Mouse (Mus musculus): ENCODE data around the gene Syde2. TPM values are rescaled to one million over a fixed set of nuclear protein-coding genes. Genes with fewer than 3 reads are reported as not detected.

Gene Syde2
- total and polyA plus RNA-seq, 3 experiments = 0.10 to 0.30 TPM; not detected in 1

GRCm38 (mm10) chr3:145974986-145975385 lies 12.7 kb upstream of the Syde2 start:
- no peak overlapping the region for H3K4me2 ChIP-seq (ENCODE audit: insufficient read depth, low read depth, poor library complexity, severe bottlenecking)
- peaks cover 22% of the 10 kb centered on the region for H3K9me3 ChIP-seq (replicated peaks; ENCODE audit: low read length)
- H3K36me3 ChIP-seq (replicated peaks in 1 of 2; ENCODE audit: control insufficient read depth in 1 of 2, insufficient read depth in 1 of 2, low read length in 1 of 2) = no peaks in the 10 kb centered on the region
- no peaks in the 10 kb centered on the region for H3K79me2 ChIP-seq (replicated peaks; ENCODE audit: control insufficient read depth, extremely low read depth, insufficient read depth, poor library complexity, severe bottlenecking)
- no peak overlapping the region for H3K9ac ChIP-seq (ENCODE audit: insufficient read depth, low read depth)
- in situ Hi-C loops (cut with MboI; ENCODE audit: low pct_ligation_motif_present, low pct_unique_long_range_greater_than_20kb, low sequenced_read_pairs) (no loop called here), dilution Hi-C loops (cut with MboI; ENCODE audit: extremely low pct_ligation_motif_present, extremely low pct_unique_long_range_greater_than_20kb, low sequenced_read_pairs) (no loop called here)
- no peaks in the 10 kb centered on the region for H3K27me3 ChIP-seq (replicated peaks)
- TF ChIP-seq TBP (conservative IDR thresholded peaks at IDR 0.05; ENCODE audit: low read depth, low read length) = no peak
- TF ChIP-seq CTCF (conservative IDR thresholded peaks at IDR 0.05 in 1 of 2, IDR thresholded peaks at IDR 0.05 in 1 of 2; ENCODE audit: low read depth in 2 of 2, low read length in 2 of 2) = no peak
- no peak for TF ChIP-seq NELFE (IDR thresholded peaks at IDR 0.05; ENCODE audit: low read depth, low read length)
- no peak for TF ChIP-seq RAD21 (IDR thresholded peaks at IDR 0.05; ENCODE audit: low read depth, low read length)
- TF ChIP-seq JUND (conservative IDR thresholded peaks at IDR 0.05; ENCODE audit: low read depth, low read length) = no peak
- TF ChIP-seq ELF1 (IDR thresholded peaks at IDR 0.05; ENCODE audit: low read depth, low read length) = no peak
- no peak for TF ChIP-seq CHD1 (IDR thresholded peaks at IDR 0.05; ENCODE audit: low read depth, low read length)
- TF ChIP-seq E2F4 (IDR thresholded peaks at IDR 0.05; ENCODE audit: insufficient replicate concordance, low read depth, low read length) = no peak
- no peak for TF ChIP-seq RCOR1 (conservative IDR thresholded peaks at IDR 0.05; ENCODE audit: low read depth, low read length)
- no peak for TF ChIP-seq POLR2AphosphoS2 (IDR thresholded peaks at IDR 0.05; ENCODE audit: low read depth, low read length)
- no peak for TF ChIP-seq NRF1 (IDR thresholded peaks at IDR 0.05; ENCODE audit: low read depth, low read length)
- TF ChIP-seq SIN3A (IDR thresholded peaks at IDR 0.05; ENCODE audit: low read length) = no peak
- TF ChIP-seq ZMIZ1 (IDR thresholded peaks at IDR 0.05; ENCODE audit: low read depth, low read length) = no peak
- TF ChIP-seq BHLHE40 (IDR thresholded peaks at IDR 0.05; ENCODE audit: low read depth, low read length) = no peak
- no peak for TF ChIP-seq MXI1 (IDR thresholded peaks at IDR 0.05; ENCODE audit: low read depth, low read length)
- no peak for TF ChIP-seq MEF2A (IDR thresholded peaks at IDR 0.05; ENCODE audit: borderline replicate concordance, low read depth, low read length)
- TF ChIP-seq USF1 (IDR thresholded peaks at IDR 0.05; ENCODE audit: low read depth, low read length) = no peak
- TF ChIP-seq POLR2A (IDR thresholded peaks at IDR 0.05; ENCODE audit: low read depth, low read length) = no peak
- DNase-seq (ENCODE audit: extremely low read depth) = no peak
- no peak overlapping the region for H3K27ac ChIP-seq (ENCODE audit: insufficient read depth, low read depth)
- H3K4me1 ChIP-seq (ENCODE audit: control insufficient read depth in 1 of 2, insufficient read depth in 2 of 2) = no peaks in the 10 kb centered on the region
- H3K4me3 ChIP-seq (replicated peaks in 1 of 3; ENCODE audit: low read depth in 2 of 3, low read length in 2 of 3, poor library complexity in 1 of 3) = no peak overlapping the region

GRCm38 (mm10) chr3:145985333-145985925 lies 2.2 kb upstream of the Syde2 start:
- Histone ChIP-seq H3K4me2 (ENCODE audit: insufficient read depth, low read depth, poor library complexity, severe bottlenecking) (no peak overlapping the region), H3K4me1 (ENCODE audit: control insufficient read depth in 1 of 2, insufficient read depth in 2 of 2) (peaks cover 0 to 8% of the 10 kb centered on the region in 2 experiments; a peak in 1 of 4 replicates), H3K4me3 (replicated peaks in 1 of 3; ENCODE audit: low read depth in 2 of 3, low read length in 2 of 3, poor library complexity in 1 of 3) (no peak overlapping the region), H3K27me3 (replicated peaks) (peaks cover 2% of the 10 kb centered on the region), H3K9me3 (replicated peaks; ENCODE audit: low read length) (peaks cover 20% of the 10 kb centered on the region), H3K36me3 (replicated peaks in 1 of 2; ENCODE audit: control insufficient read depth in 1 of 2, insufficient read depth in 1 of 2, low read length in 1 of 2) (no peaks in the 10 kb centered on the region), H3K9ac (ENCODE audit: insufficient read depth, low read depth) (no peak overlapping the region), H3K79me2 (replicated peaks; ENCODE audit: control insufficient read depth, extremely low read depth, insufficient read depth, poor library complexity, severe bottlenecking) (no peaks in the 10 kb centered on the region), H3K27ac (ENCODE audit: insufficient read depth, low read depth) (no peak overlapping the region)
- DNase-seq (ENCODE audit: extremely low read depth) = no peak
- TF ChIP-seq UBTF (IDR thresholded peaks at IDR 0.05; ENCODE audit: low read depth, low read length) (no peak), E2F4 (IDR thresholded peaks at IDR 0.05; ENCODE audit: insufficient replicate concordance, low read depth, low read length) (no peak), CTCF (conservative IDR thresholded peaks at IDR 0.05 in 1 of 2, IDR thresholded peaks at IDR 0.05 in 1 of 2; ENCODE audit: low read depth in 2 of 2, low read length in 2 of 2) (no peak), ETS1 (conservative IDR thresholded peaks at IDR 0.05; ENCODE audit: low read depth, low read length) (no peak), POLR2A (IDR thresholded peaks at IDR 0.05; ENCODE audit: low read depth, low read length) (no peak), GABPA (IDR thresholded peaks at IDR 0.05; ENCODE audit: insufficient replicate concordance, low read depth, low read length) (no peak), PAX5 (IDR thresholded peaks at IDR 0.05; ENCODE audit: low read length) (no peak), CHD2 (IDR thresholded peaks at IDR 0.05; ENCODE audit: low read length) (no peak), SMC3 (IDR thresholded peaks at IDR 0.05; ENCODE audit: low read depth, low read length) (no peak), POLR2AphosphoS2 (IDR thresholded peaks at IDR 0.05; ENCODE audit: low read depth, low read length) (no peak), SIN3A (IDR thresholded peaks at IDR 0.05; ENCODE audit: low read length) (no peak), TCF12 (IDR thresholded peaks at IDR 0.05; ENCODE audit: low read depth, low read length) (no peak), ZNF384 (IDR thresholded peaks at IDR 0.05; ENCODE audit: low read depth, low read length) (no peak)
- in situ Hi-C loops (cut with MboI; ENCODE audit: low pct_ligation_motif_present, low pct_unique_long_range_greater_than_20kb, low sequenced_read_pairs) (no loop called here), dilution Hi-C loops (cut with MboI; ENCODE audit: extremely low pct_ligation_motif_present, extremely low pct_unique_long_range_greater_than_20kb, low sequenced_read_pairs) (no loop called here)

Data from CH12.LX (cell line).